Mouse (Mus musculus): ENCODE data around the gene Elavl1.

DNA sequence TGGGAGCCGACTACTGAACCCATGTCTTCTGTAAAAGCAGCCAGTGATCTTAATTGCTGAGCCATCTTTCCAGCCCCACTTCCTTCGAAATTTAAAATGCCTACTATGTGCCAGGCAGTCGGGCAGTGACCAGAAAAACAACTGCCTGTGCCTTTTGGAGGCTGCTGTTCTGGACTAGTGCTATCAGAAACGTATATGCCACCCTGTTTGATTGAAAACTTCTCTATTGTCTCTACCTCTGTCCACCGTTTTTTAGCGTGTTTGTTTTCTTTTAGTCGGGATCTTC is 481 bp upstream of the Elavl1 start:
- TF ChIP-seq CTCF (IDR thresholded peaks at IDR 0.05; ENCODE audit: borderline replicate concordance, control insufficient read depth, extremely low read depth, insufficient read depth, low read length, poor library complexity) (no peak), POLR2A (IDR thresholded peaks at IDR 0.05; ENCODE audit: control insufficient read depth, extremely low read depth, insufficient read depth, low read length, poor library complexity) (no peak)

Data from thymus, adult 2 months (tissue).